Mouse (Mus musculus): ENCODE data around the gene Adk. TPM values are rescaled to one million over a fixed set of nuclear protein-coding genes. Genes with fewer than 3 reads are reported as not detected.

Gene Adk
- total RNA-seq, 1 experiment = 164 TPM

DNA sequence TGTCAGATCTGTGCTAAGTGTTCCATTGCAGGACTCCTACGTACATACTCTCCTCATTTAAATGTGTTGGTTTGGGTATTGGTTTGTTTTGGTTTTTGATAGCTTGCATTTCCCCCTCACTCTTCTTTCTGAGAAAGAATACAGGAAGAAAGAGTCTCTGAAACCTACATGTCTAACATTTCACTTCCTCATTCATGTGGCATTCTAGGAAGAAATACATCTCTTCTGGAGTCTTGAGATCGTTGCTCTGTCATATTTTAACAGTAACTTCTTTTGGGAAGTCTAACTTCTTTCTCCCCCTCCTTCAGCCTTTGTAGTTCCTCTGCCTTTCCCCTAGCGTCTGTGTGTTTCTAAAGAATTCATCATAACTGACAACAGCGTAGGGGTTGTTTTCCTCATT is 247.4 kb downstream of the Adk start:
- Histone ChIP-seq H3K27ac (ENCODE audit: insufficient read depth, low read depth, low read length, poor library complexity, severe bottlenecking) (no peak overlapping the region), H3K4me1 (ENCODE audit: control insufficient read depth in 2 of 2, insufficient read depth in 2 of 2, low read length in 2 of 2, poor library complexity in 1 of 2) (no peaks in the 10 kb centered on the region), H3K9ac (ENCODE audit: insufficient read depth, low read depth, low read length, poor library complexity, severe bottlenecking) (no peak overlapping the region), H3K4me3 (ENCODE audit: insufficient read depth in 1 of 2, low read depth in 1 of 2, low read length in 2 of 2, poor library complexity in 1 of 2, severe bottlenecking in 1 of 2) (no peak overlapping the region), H3K9me3 (ENCODE audit: control insufficient read depth, insufficient read depth, low read depth, low read length) (no peaks in the 10 kb centered on the region), H3K36me3 (ENCODE audit: control insufficient read depth, insufficient read depth, low read length, poor library complexity, severe bottlenecking) (no peaks in the 10 kb centered on the region)
- no peak for DNase-seq (ENCODE audit: low read depth, low spot score)
- TF ChIP-seq MAFK (IDR thresholded peaks at IDR 0.05; ENCODE audit: insufficient read depth, low read depth, low read length) (no peak), ZNF384 (IDR thresholded peaks at IDR 0.05; ENCODE audit: low read depth, low read length) (no peak), ZC3H11A (IDR thresholded peaks at IDR 0.05; ENCODE audit: borderline replicate concordance, low read depth, low read length) (no peak), CHD2 (IDR thresholded peaks at IDR 0.05; ENCODE audit: low read depth, low read length) (no peak), HCFC1 (IDR thresholded peaks at IDR 0.05; ENCODE audit: borderline replicate concordance, insufficient read depth, low read length) (no peak)
- in situ Hi-C loops (cut with MboI; ENCODE audit: low sequenced_read_pairs in 2 of 2, unreplicated experiment in 2 of 2) = no loop called here

DNA sequence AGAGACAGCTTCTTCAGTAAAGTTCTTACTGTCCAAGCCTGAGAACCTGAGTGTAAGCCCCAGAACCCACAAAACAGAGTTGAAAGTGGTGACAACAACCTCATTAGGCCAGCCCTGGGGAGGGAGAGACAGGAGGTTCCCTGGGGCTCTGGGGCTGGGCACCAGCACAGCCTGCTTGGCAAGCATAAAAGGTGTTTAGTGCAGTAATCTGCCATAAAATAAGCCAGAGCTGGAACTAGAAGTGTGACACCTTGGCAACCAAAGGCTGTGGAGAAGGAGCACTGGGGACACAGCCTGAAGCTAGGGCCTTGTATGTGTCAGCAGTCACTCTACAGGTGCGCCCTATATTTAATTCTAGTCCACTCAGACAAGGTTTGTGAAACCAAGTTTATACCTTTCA is 252.4 kb downstream of the Adk start:
- H3K36me3 ChIP-seq (ENCODE audit: control insufficient read depth, insufficient read depth, low read length, poor library complexity, severe bottlenecking) = no peaks in the 10 kb centered on the region
- H3K4me3 ChIP-seq (ENCODE audit: insufficient read depth in 1 of 2, low read depth in 1 of 2, low read length in 2 of 2, poor library complexity in 1 of 2, severe bottlenecking in 1 of 2) = no peak overlapping the region
- H3K4me1 ChIP-seq (ENCODE audit: control insufficient read depth in 2 of 2, insufficient read depth in 2 of 2, low read length in 2 of 2, poor library complexity in 1 of 2) = no peaks in the 10 kb centered on the region
- no peak overlapping the region for H3K9ac ChIP-seq (ENCODE audit: insufficient read depth, low read depth, low read length, poor library complexity, severe bottlenecking)
- H3K27ac ChIP-seq (ENCODE audit: insufficient read depth, low read depth, low read length, poor library complexity, severe bottlenecking) = no peak overlapping the region
- no peaks in the 10 kb centered on the region for H3K9me3 ChIP-seq (ENCODE audit: control insufficient read depth, insufficient read depth, low read depth, low read length)
- TF ChIP-seq ZC3H11A (IDR thresholded peaks at IDR 0.05; ENCODE audit: borderline replicate concordance, low read depth, low read length) (no peak), MAFK (IDR thresholded peaks at IDR 0.05; ENCODE audit: insufficient read depth, low read depth, low read length) (no peak), CHD2 (IDR thresholded peaks at IDR 0.05; ENCODE audit: low read depth, low read length) (no peak), HCFC1 (IDR thresholded peaks at IDR 0.05; ENCODE audit: borderline replicate concordance, insufficient read depth, low read length) (no peak), ZNF384 (IDR thresholded peaks at IDR 0.05; ENCODE audit: low read depth, low read length) (no peak)
- in situ Hi-C loops (cut with MboI; ENCODE audit: low sequenced_read_pairs in 2 of 2, unreplicated experiment in 2 of 2) = no loop called here
- DNase-seq (ENCODE audit: low read depth, low spot score) = no peak

DNA sequence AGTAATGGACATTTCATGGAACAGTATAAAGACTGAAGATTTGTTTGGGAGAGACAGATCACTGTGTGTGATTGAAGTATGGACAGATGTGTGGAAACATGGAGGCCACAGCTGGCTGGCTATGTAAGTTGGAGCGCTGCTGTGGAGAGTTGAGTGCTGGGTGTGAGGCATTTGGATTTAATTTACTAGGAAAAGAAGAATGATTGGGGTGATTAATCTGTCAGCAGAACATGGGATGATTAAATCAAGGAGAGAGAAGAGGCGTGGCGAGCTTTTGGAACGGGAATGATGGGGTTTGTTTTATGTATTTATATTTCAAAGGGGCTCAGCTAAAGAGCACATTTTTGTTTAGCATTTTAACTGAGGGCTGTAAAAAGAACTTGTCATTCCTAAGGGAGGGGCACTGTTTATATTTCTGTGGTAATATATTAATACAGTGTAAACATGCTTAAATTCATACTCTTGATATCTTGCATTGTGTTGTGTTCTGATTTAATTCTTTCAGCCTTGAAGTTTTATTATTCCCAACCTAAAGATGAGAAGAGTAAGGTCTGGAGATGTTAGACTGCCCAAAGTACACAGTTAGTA is 256.1 kb downstream of the Adk start:
- in situ Hi-C loops (cut with MboI; ENCODE audit: low sequenced_read_pairs in 2 of 2, unreplicated experiment in 2 of 2) = no loop called here
- DNase-seq (ENCODE audit: low read depth, low spot score) = no peak
- no peak overlapping the region for H3K27ac ChIP-seq (ENCODE audit: insufficient read depth, low read depth, low read length, poor library complexity, severe bottlenecking)
- no peak overlapping the region for H3K4me3 ChIP-seq (ENCODE audit: insufficient read depth in 1 of 2, low read depth in 1 of 2, low read length in 2 of 2, poor library complexity in 1 of 2, severe bottlenecking in 1 of 2)
- no peaks in the 10 kb centered on the region for H3K4me1 ChIP-seq (ENCODE audit: control insufficient read depth in 2 of 2, insufficient read depth in 2 of 2, low read length in 2 of 2, poor library complexity in 1 of 2)
- TF ChIP-seq HCFC1 (IDR thresholded peaks at IDR 0.05; ENCODE audit: borderline replicate concordance, insufficient read depth, low read length) = no peak
- TF ChIP-seq ZNF384 (IDR thresholded peaks at IDR 0.05; ENCODE audit: low read depth, low read length) = no peak
- TF ChIP-seq ZC3H11A (IDR thresholded peaks at IDR 0.05; ENCODE audit: borderline replicate concordance, low read depth, low read length) = no peak
- no peak for TF ChIP-seq MAFK (IDR thresholded peaks at IDR 0.05; ENCODE audit: insufficient read depth, low read depth, low read length)
- no peak for TF ChIP-seq CHD2 (IDR thresholded peaks at IDR 0.05; ENCODE audit: low read depth, low read length)
- H3K36me3 ChIP-seq (ENCODE audit: control insufficient read depth, insufficient read depth, low read length, poor library complexity, severe bottlenecking) = no peaks in the 10 kb centered on the region
- no peaks in the 10 kb centered on the region for H3K9me3 ChIP-seq (ENCODE audit: control insufficient read depth, insufficient read depth, low read depth, low read length)
- no peak overlapping the region for H3K9ac ChIP-seq (ENCODE audit: insufficient read depth, low read depth, low read length, poor library complexity, severe bottlenecking)

DNA sequence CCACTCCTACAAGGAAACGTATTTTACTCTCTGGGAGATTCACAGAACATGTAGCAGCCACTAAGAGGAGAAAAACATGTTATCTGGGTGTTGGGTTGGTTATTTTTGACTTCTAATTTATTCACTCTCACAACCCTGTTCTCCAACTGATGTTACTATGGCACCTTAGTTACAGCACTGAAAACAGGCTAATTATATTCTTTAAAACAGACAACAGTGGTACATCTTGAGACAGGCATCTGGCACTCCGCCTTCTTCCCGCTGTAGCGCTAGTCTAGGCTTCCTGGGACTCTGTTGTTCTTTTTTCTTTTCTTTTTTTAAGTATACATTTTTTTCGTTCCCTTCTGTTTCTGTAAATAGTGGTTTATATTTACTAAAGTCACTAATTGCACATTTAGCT is 258.2 kb downstream of the Adk start:
- H3K4me1 ChIP-seq (ENCODE audit: control insufficient read depth in 2 of 2, insufficient read depth in 2 of 2, low read length in 2 of 2, poor library complexity in 1 of 2) = no peaks in the 10 kb centered on the region
- H3K27ac ChIP-seq (ENCODE audit: insufficient read depth, low read depth, low read length, poor library complexity, severe bottlenecking) = no peak overlapping the region
- H3K36me3 ChIP-seq (ENCODE audit: control insufficient read depth, insufficient read depth, low read length, poor library complexity, severe bottlenecking) = no peaks in the 10 kb centered on the region
- DNase-seq (ENCODE audit: low read depth, low spot score) = no peak
- TF ChIP-seq ZC3H11A (IDR thresholded peaks at IDR 0.05; ENCODE audit: borderline replicate concordance, low read depth, low read length) (no peak), HCFC1 (IDR thresholded peaks at IDR 0.05; ENCODE audit: borderline replicate concordance, insufficient read depth, low read length) (no peak), ZNF384 (IDR thresholded peaks at IDR 0.05; ENCODE audit: low read depth, low read length) (no peak), MAFK (IDR thresholded peaks at IDR 0.05; ENCODE audit: insufficient read depth, low read depth, low read length) (no peak), CHD2 (IDR thresholded peaks at IDR 0.05; ENCODE audit: low read depth, low read length) (no peak)
- H3K9me3 ChIP-seq (ENCODE audit: control insufficient read depth, insufficient read depth, low read depth, low read length) = no peaks in the 10 kb centered on the region
- in situ Hi-C loops (cut with MboI; ENCODE audit: low sequenced_read_pairs in 2 of 2, unreplicated experiment in 2 of 2) = no loop called here
- no peak overlapping the region for H3K4me3 ChIP-seq (ENCODE audit: insufficient read depth in 1 of 2, low read depth in 1 of 2, low read length in 2 of 2, poor library complexity in 1 of 2, severe bottlenecking in 1 of 2)
- no peak overlapping the region for H3K9ac ChIP-seq (ENCODE audit: insufficient read depth, low read depth, low read length, poor library complexity, severe bottlenecking)
